Mouse (Mus musculus): ENCODE results near the gene Rbpjl.

Rbpjl gene

DNA sequence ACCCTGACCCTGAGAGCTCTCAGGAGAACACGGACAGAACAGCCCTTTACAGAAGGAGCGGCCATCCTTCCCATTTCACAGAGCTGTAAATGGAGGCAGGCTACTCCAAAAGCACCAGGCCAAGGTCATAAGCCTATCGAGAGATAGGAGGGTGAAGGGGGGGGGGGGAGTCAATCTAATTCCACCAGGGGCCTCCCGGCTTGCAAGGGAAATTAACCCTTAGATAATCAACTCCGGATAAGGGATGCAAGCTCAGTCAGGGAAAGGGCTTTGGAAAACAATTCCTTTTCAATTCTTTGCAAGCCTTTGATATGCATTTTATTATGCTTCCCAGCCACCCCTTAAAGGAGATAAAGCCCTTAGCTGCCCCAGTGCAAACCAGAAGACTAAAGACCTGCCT is 25.5 kb downstream of the Rbpjl start:
- in situ Hi-C loops (cut with MboI, MseI) = no loop called here

- in situ Hi-C loops (cut with MboI, MseI) = no loop called here
Measured at GRCm38 (mm10) chr2:164429881-164430615, 27.1 kb downstream of the Rbpjl start.

GRCm38 (mm10) chr2:164430697-164431096 is 27.8 kb downstream of the Rbpjl start:
- in situ Hi-C loops (cut with MboI, MseI) = no loop called here

DNA sequence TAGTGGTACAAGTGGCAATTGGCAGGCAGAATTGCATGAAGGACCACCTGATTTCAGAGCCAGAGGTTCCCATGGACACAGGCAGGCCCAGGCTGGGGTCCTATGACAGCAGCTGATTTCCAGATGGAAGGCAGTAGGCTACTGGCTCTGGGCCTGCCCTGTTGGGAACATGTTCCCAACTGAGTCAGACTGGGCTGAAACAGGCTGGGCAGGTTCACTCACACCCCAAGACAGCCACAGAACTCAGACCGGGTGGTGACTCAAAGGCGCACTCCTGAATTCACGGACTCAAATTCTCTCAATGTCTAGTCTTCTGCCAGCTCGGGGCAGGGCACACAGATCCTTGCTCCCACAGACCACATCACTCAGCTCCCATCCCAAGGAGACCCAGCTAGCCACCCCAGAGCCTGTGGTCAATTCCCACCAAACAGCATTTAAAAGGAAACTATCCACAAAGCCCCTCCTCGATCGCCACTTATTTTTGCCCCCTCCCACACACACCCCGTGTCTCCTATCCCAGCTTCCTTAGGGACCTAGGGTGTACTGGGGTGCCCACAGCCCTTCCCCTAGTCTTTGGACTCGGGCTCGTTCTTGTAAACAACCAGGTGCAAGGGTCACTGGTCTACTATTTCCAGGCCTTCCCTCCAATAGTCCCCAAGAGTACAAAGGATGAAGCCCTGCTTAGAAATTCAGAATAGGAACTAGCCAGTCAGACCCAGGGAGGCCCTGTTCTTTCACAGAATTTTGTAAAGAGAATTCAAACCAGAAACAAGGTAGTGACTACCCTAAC is 28.9 kb downstream of the Rbpjl start:
- in situ Hi-C loops (cut with MboI, MseI) = no loop called here

DNA sequence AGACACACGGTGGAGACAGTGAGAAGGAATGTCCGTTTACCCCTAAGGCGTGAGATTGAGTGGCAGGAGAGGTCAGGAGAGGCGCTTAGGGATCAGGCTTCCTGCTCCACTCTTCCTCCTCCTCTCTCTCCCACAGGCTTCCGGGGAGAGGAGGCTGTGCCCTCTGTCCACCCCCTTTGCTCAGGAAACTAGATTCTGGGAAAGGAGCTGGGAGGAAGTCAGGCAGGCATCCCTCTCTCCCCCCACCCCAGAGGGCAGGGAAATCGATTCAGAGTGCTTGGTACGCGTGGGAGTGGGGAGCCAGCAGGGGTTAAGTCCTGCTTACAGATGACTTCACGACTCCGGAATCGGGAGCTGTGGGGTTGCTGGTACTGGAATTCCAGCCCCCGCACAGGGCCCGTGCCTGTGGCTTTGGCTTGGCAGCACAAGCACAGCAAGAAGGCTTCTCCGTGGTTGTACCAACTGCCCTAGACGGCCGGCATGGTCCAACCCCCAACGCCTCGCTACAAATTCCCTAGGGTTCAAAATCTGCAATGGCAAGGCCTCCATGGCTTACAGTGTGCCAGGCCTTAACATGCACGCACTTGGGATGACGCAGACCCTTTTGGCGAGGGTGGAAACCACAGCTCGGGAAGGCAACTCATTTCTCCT is 29.7 kb downstream of the Rbpjl start:
- in situ Hi-C loops (cut with MboI, MseI) = no loop called here

DNA sequence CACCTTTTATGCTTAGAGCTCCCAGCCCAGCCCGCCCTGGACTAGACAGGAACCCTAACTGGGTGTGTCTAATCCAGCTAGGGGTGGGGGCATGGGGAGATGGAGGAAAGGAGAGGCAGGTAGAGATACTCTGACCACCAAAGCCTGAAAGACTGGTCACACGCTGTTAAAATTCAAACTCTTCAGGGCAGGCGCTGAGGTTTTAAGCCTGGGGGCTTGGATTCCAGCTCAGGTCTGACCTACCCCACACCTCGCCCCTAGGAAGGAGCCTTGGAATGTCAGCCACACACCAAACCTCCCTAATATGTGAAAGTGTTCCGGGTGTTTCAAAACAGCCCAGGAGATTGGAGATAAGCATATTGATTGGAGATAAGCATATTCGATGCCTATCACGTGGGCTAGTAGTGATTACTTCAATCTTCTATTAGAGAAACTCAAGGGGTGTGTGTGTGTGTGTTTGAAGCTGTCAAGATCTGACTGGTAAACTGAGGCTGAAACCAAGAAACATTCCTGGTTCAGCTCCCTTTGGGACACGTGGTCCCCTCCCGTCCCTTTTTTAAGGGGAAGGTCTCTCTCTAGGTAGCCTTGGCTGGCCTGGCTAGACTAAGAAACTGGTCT is 30.4 kb downstream of the Rbpjl start:
- in situ Hi-C loops (cut with MboI, MseI) = no loop called here

DNA sequence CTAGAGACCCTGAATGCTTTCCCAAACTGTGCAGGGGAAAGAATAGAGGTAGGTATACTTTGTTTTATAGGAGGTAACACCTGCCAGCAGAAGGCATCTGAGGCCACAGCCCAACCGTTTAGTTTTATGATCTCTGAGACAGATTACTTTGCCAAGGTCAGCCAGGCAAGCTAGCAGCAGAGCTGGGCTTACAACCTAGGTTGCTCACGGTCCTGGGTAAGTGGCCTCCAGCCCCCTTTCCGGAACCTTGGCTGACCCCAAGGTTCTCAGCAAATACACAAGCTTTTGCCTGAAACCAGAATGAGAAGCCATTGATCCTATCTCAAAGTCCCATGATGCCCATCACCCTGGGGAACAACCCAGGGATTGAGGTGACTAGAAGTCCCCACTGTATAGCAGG is 31.7 kb downstream of the Rbpjl start:
- in situ Hi-C loops (cut with MboI, MseI) = no loop called here

DNA sequence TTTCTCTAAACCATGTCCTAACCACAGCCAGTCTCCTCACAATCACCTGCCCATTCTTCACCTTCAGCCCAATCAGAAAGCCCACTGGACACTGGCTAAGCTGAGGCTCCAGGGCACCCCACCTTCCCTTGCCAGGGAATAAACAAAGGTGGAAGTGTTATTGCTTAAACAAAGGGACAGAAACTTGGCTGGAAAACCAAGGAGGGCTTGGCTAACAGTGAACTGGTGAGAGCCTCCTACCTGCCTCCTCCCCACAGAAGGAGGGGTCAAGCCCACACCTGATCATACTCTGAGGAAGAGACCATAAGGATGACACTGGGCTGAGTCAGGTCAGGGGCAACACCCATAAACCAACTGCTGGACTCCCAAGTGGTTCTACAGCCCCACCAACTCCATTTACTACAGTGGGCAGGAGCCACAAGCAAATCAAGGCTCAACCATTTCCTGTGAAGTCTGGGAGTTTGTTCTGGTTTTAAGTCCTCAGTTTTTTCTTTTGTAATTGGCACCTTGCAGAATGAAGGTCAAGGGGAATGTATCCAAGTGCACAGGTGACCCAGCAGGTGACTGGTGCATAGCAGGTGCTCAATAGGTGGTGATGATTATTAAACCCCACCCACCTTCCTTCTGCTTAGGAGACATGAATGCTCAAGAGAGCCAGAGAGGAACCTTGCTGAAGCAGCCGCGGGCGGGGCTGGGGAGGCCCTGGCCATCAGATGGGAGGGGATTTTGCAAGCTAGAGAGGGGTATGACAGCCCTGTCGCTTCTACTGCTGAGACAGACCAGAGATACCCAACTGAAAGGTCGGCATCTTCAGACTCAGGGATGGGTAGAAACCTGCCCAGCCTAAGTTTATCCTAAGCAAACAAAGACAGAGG is 32.5 kb downstream of the Rbpjl start:
- in situ Hi-C loops (cut with MboI, MseI) = no loop called here

DNA sequence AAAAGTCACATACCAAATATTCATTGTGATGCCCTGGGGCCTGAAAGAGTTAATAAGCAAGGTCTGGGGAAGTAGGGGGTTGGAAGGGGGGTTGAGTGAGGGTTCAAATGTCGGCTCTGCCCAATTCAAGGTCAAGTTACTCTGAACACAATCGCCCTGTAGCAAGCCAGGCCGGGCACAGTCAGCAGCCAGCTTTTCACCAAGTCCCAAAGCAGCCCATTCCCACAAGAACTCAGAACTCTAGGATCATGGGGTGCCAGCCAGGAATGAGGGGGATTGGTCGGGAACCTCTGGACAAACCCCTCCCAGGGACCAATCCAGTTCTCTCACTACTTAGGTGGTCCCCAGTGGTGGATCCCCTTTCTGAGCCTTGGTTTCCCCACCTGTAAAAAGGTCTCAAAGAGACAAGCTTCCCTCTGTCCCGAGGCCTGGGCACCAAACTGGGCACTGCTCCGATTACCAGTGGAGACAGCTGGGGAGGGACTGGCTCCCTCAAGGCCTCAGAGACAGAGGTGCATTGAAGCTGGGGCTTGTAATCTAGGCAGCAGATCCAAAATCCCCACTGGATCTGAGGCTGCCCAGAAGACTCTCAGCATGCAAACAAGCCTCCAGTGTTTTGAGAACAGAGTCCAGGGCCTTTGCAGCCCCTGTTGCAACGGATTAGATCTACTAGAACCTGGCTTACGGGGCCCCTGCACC is 33.4 kb downstream of the Rbpjl start:
- in situ Hi-C loops (cut with MboI, MseI) = no loop called here

DNA sequence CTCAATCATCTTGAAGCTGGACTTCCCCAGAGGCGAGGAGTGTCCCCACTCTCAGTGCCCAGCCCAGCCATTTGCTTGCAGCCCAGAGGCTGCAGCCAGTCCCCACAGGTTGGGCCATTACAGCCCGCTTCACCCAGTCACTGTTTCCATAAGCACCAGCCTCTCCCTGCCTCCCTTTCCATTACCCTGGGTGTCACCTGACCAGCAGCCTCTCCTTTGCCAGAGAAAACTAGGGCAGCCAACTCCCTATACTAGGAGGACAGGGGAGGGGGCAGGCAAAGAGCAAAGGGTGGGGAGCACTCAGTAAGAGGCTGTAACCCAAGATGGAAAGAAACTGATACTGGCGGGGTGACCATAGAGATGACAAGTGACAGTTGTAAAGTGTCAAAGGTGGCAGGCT is 34.0 kb downstream of the Rbpjl start:
- in situ Hi-C loops (cut with MboI, MseI) = no loop called here

GRCm38 (mm10) chr2:164437710-164438109 is 34.8 kb downstream of the Rbpjl start:
- in situ Hi-C loops (cut with MboI, MseI) = no loop called here

- in situ Hi-C loops (cut with MboI, MseI) = no loop called here
Measured at GRCm38 (mm10) chr2:164438257-164438656, 35.3 kb downstream of the Rbpjl start.

GRCm38 (mm10) chr2:164439001-164439421 is 36.1 kb downstream of the Rbpjl start:
- in situ Hi-C loops (cut with MboI, MseI) = no loop called here

DNA sequence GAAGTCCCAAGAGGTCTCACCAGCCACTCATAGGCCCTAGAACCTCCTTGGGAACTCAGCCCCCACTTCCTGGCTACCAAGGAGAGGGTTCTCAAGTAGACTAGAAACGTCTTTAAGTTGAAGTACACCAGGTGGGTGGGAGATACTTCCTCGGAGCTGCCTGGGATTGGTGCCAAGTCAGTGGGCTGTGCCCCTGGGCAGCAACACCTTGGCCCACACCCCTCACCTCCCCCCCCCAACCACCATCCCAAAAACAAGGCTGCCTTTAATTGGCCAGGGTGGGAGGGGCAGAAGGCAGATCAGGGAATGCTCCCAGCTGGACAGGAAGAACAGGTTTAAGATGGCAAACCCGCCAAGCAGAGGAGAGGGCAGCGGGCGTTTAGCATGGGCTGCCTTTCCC is 37.4 kb downstream of the Rbpjl start:
- in situ Hi-C loops (cut with MboI, MseI) = no loop called here

- in situ Hi-C loops (cut with MboI, MseI) = no loop called here
Measured at GRCm38 (mm10) chr2:164441155-164441554, 38.2 kb downstream of the Rbpjl start.

GRCm38 (mm10) chr2:164441731-164442130 is 38.8 kb downstream of the Rbpjl start:
- in situ Hi-C loops (cut with MboI, MseI) = no loop called here

DNA sequence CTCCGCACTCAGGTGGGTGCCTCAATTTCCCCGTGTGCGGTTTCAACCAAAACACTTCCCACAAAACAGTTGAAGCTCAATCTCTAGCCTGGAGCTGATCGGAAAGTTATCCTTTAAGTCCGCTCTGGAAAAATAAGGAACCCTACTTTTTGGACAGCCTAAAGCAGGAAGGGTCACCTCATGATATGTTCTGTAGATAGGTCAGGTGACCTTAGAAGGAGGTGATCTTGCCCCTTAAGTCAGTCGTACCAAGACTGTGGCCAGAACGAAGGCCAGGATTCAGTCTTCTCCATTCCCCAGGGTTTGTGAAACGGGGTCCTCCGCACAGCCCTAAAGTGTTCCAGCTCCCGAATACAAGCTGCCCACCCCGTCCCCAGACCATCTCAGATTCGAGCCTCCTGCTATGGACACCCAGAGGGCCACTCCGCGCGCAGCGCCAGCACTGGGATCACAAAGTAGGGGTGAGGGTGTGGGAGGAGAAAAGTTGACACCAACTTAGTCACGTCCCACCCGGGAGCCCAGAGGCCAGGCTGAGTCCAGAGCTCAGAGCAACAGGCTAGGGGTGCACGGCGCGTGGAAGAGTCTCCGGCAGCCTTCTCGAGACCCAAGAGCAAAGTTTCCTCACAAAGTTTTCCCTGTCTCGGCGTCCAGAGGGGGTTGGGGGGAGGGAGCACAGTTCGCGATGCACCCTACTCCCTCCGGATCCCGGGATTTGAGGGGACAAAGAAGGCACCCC is 39.5 kb downstream of the Rbpjl start:
- in situ Hi-C loops (cut with MboI, MseI) = no loop called here

DNA sequence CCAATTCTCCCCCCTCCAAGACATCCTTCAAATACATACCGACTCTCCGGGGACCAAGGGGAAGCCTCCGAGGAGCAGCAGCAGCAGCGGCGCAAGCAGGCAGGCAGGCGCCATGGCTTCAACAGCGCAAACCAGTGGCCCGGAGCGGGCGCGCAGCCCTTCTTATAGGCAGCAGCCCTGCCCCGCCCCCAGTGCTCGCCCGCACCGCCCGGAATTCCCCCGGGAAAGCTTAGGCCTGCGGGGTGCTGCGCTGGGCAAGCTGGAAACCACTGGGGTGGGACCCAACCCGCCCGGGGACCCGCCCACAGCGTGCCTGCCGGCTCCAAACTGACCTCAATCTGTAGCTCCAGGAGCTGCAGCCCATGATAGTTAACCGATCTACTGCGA is 40.1 kb downstream of the Rbpjl start:
- in situ Hi-C loops (cut with MboI, MseI) = no loop called here

- in situ Hi-C loops (cut with MboI, MseI) = no loop called here
Measured at GRCm38 (mm10) chr2:164443460-164444000, 40.6 kb downstream of the Rbpjl start, which contains the start of gene Sdc4. Sdc4 (minus strand) TSS chr2:164443887.

Data from T-helper 17 cell (primary cell).